Mouse (Mus musculus): ENCODE results near the gene Mybpc2. TPM values are rescaled to one million over a fixed set of nuclear protein-coding genes. Genes with fewer than 3 reads are reported as not detected.

Mybpc2 gene
- polyA plus RNA-seq, 1 experiment from 2014 or later: 0.63 TPM

DNA sequence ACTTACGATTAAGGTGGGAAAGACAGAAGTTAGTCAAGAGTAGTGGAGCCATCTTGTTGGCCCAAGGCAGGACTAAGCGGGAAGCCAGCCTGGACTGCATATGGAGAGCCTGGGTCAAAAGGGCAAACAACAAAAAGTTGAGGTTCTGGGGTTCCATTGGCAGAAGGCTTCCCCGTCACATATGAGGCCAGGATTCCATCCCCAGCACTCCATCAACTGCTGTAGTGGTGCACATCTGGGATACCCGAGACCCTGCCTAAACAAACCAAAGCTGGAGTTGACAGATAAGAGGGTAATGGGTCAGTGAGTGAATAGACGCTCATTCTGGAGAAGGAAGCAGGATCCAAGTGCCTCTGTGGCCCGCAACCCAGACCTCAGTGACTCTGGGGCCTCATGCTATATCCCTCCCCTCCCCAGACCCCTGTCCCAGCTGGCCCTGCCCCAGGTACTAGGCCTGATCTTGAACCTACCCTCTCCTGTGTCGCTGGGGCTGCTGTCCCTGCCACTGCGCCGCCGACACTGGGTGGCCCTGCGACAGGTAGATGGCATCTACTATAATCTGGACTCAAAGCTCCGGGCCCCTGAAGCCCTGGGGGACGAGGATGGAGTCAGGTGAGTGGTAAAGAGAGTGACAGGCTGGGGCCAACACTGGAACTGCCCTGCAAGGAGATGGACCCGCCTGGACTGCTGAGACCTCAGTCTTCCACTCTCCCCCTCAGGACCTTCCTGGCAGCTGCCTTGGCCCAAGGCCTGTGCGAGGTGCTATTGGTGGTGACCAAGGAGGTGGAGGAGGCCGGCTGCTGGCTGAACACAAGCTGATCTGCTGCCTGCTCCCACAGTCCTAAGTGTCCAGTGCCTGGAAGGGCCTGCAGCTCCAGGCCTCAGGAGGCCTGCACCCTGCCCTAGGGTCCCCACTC is 53.5 kb downstream of the Mybpc2 start:
- H3K27me3 ChIP-seq (ENCODE audit: control insufficient read depth, insufficient read depth, low read depth, low read length): no peaks in the 10 kb centered on the region; the same call in 1 of the 2 replicates
- no peak overlapping the region for H3K9ac ChIP-seq (ENCODE audit: low read length)
- WGBS: 65% methylated on average over 15 of the region's 16 CpGs
- H3K4me1 ChIP-seq (replicated peaks; ENCODE audit: control insufficient read depth, insufficient read depth, low read length): peaks cover 63% of the 10 kb centered on the region
- H3K4me3 ChIP-seq (ENCODE audit: low read length): no peak overlapping the region
- H3K4me2 ChIP-seq (ENCODE audit: low read depth, low read length): no peak overlapping the region
- ATAC-seq (ENCODE audit: low read depth): no peak
- H3K36me3 ChIP-seq (ENCODE audit: control insufficient read depth, insufficient read depth, low read length): 0 out of 2 replicates have a peak, but pooled peaks cover 2% of the 10 kb centered on the region
- no peaks in the 10 kb centered on the region for H3K9me3 ChIP-seq (ENCODE audit: control insufficient read depth, low read length)
- peak overlapping the region; percentile 84 for H3K27ac ChIP-seq (ENCODE audit: low read length)

DNA sequence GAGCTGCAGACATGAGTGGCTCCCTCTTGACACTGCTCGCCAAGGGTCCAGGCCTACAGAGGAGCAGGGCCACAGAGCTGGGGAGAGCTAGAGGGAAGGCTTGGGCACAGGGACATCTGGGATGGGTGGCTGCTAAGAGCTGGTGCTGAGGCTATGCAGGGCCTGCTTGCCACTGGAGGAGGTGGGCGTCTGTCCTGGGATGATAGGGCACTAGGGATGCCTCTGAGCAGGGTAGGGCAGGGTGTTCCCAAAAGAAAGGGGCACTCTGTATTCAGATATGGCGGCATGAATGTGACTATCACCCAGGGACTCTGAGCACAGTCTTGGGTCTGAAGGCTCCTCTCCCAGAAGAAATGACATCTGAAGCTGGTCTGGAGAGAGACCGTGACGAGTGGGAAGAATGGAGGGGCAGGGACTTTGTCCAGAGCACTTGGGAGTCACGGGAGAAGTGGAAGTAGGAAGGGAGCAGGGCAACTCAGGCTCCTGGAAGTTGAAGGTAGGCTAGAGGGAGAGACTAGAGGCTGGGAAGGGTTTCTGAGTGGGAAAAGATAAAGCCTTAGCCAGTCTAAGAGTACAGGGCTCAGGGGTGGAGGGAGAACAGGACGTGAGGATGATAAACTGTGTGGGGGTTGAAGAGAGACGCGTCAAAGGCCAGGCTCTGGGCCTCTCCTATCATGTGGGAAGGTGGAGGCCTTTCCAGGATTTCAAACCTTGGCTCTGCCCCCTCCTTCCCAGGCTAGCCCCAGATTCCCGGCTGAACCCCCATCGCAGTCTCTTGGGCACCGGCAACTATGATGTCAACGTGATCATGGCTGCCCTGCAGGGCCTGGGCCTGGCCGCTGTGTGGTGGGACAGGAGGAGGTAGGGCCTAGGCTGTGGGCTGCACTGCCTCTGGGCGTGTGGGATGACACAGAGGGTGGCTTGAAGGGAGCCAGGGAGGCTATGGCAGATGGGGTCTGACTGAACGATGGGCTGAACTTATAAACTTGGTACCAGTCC is 54.5 kb downstream of the Mybpc2 start:
- H3K9me3 ChIP-seq (ENCODE audit: control insufficient read depth, low read length): no peaks in the 10 kb centered on the region
- peak overlapping the region; percentile 24; the same call in 1 of the 2 replicates for H3K9ac ChIP-seq (ENCODE audit: low read length)
- no peak overlapping the region for H3K4me3 ChIP-seq (ENCODE audit: low read length)
- H3K27me3 ChIP-seq (ENCODE audit: control insufficient read depth, insufficient read depth, low read depth, low read length): no peaks in the 10 kb centered on the region
- H3K4me1 ChIP-seq (replicated peaks; ENCODE audit: control insufficient read depth, insufficient read depth, low read length): peaks cover 57% of the 10 kb centered on the region
- peak overlapping the region; percentile 25 for H3K27ac ChIP-seq (ENCODE audit: low read length)
- 0 out of 2 replicates have a peak overlapping the region, but pooled peaks have one; percentile 79 for H3K4me2 ChIP-seq (ENCODE audit: low read depth, low read length)
- 0 out of 2 replicates have a peak, but pooled peaks cover 2% of the 10 kb centered on the region for H3K36me3 ChIP-seq (ENCODE audit: control insufficient read depth, insufficient read depth, low read length)
- 76% methylated on average over 16 of the region's 16 CpGs for WGBS
- no peak for ATAC-seq (ENCODE audit: low read depth)

DNA sequence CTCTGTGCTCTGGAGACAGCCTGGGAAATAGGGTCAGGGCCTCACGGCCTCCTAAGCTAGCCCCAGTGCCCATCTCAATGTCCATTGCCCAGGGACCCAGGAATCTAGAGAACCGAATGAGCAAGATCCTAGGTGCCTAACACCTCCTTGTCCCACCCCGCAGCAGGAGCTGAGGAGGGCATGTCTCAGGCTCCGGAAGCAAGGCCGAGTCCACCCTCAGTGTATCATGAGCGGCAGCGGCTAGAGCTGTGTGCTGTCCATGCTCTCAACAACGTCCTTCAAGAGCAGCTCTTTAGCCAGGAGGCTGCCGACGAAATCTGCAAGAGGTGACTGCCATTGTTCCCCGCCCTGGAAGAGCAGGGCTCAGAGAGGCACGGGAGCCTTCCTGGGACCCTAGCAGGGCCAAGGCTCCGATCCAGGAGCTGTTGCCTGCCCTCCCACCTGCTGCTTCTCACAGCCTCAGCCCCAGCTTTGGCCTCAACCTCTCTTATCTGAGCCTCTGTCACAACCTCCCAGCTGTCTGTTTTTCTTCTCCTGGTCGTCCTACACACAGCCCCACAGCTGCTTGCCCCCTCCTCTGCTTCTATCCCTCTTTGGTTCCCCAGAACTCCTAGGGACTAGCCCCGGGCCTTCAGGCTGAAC is 55.7 kb downstream of the Mybpc2 start:
- H3K4me2 ChIP-seq (ENCODE audit: low read depth, low read length): peak overlapping the region; percentile 79
- no peaks in the 10 kb centered on the region for H3K9me3 ChIP-seq (ENCODE audit: control insufficient read depth, low read length)
- peaks cover 51% of the 10 kb centered on the region for H3K4me1 ChIP-seq (replicated peaks; ENCODE audit: control insufficient read depth, insufficient read depth, low read length)
- 0 out of 2 replicates have a peak, but pooled peaks cover 2% of the 10 kb centered on the region for H3K36me3 ChIP-seq (ENCODE audit: control insufficient read depth, insufficient read depth, low read length)
- H3K27me3 ChIP-seq (ENCODE audit: control insufficient read depth, insufficient read depth, low read depth, low read length): peaks cover 8% of the 10 kb centered on the region
- H3K9ac ChIP-seq (ENCODE audit: low read length): peak overlapping the region; percentile 89
- peak overlapping the region; percentile 13; the same call in 1 of the 2 replicates for H3K27ac ChIP-seq (ENCODE audit: low read length)
- ATAC-seq (ENCODE audit: low read depth): no peak
- 38% methylated on average over 15 of the region's 15 CpGs for WGBS
- peak overlapping the region; percentile 93 for H3K4me3 ChIP-seq (ENCODE audit: low read length)

DNA sequence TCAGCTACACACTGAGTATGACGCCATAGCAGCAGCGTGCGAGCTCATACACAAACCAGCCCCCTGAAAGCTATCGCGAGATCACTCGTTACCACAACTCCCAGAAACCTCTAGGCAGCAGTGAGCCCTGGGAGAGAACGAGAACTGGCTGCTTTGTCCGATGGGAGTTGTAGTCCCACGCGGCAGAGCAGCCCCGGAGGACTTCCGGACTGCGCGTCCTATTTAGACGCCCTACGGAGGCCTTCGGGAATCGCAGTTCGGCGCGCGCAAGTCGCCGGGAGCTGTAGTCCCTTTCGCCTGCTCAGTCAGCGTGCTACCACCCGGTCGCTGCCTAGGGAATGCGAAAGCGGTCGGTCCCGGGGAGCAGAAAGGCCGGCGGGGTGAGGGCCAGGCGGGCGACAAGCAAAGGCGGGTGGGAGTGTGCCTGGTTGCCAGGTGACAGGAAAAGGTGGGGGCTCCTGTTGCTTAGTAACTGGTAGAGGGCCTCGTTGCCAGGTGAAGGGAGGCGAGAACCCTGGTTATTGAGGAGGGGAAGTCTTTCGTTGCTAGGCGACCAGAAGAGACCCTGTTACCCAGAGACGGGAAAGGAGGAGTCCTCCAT is 56.5 kb downstream of the Mybpc2 start, which contains the start of gene Josd2:
Josd2 (plus strand) TSS at position 170 of the 601 bp plus-strand sequence.
- peaks cover 46% of the 10 kb centered on the region for H3K4me1 ChIP-seq (replicated peaks; ENCODE audit: control insufficient read depth, insufficient read depth, low read length)
- peak within 1 kb of the TSS; percentile 84 for H3K27ac ChIP-seq (ENCODE audit: low read length)
- H3K4me2 ChIP-seq (ENCODE audit: low read depth, low read length): peak within 1 kb of the TSS; percentile 79
- H3K36me3 ChIP-seq (ENCODE audit: control insufficient read depth, insufficient read depth, low read length): 0 out of 2 replicates have a peak, but pooled peaks cover 2% of the 10 kb centered on the region
- peak within 1 kb of the TSS; percentile 89 for H3K9ac ChIP-seq (ENCODE audit: low read length)
- H3K27me3 ChIP-seq (ENCODE audit: control insufficient read depth, insufficient read depth, low read depth, low read length): peaks cover 16% of the 10 kb centered on the region
- ATAC-seq (ENCODE audit: low read depth): peak; percentile 94
- under 1% methylated on average over 42 of the region's 42 CpGs for whole genome bisulfite sequencing
- H3K4me3 ChIP-seq (ENCODE audit: low read length): peak within 1 kb of the TSS; percentile 93
- no peaks in the 10 kb centered on the region for H3K9me3 ChIP-seq (ENCODE audit: control insufficient read depth, low read length)

DNA sequence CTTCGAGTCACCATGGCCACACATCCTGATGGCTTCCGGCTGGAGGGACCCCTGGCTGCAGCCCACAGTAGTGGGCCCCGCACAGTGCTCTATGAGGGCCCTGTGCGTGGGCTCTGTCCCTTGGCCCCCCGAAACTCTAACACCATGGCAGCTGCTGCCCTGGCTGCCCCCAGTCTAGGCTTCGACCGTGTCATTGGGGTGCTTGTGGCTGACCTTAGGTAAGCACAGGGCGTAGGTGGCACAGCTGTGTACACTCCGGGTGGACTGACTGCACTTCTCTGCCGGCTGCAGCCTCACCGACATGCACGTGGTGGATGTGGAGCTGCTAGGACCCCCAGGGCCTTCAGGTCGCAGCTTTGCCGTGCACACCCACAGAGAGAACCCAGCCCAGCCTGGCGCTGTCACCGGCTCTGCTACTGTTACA is 57.6 kb downstream of the Mybpc2 start:
- Histone ChIP-seq H3K27ac (ENCODE audit: low read length) (no peak overlapping the region), H3K27me3 (ENCODE audit: control insufficient read depth, insufficient read depth, low read depth, low read length) (peaks cover 27% of the 10 kb centered on the region), H3K9me3 (ENCODE audit: control insufficient read depth, low read length) (no peaks in the 10 kb centered on the region), H3K36me3 (ENCODE audit: control insufficient read depth, insufficient read depth, low read length) (0 out of 2 replicates have a peak, but pooled peaks cover 2% of the 10 kb centered on the region), H3K9ac (ENCODE audit: low read length) (0 out of 2 replicates have a peak overlapping the region, but pooled peaks have one; percentile 18), H3K4me2 (ENCODE audit: low read depth, low read length) (peak overlapping the region; percentile 50; the same call in 1 of the 2 replicates), H3K4me3 (ENCODE audit: low read length) (no peak overlapping the region), H3K4me1 (replicated peaks; ENCODE audit: control insufficient read depth, insufficient read depth, low read length) (peaks cover 36% of the 10 kb centered on the region)
- WGBS: 77% methylated on average over 16 of the region's 16 CpGs
- no peak for ATAC-seq (ENCODE audit: low read depth)

DNA sequence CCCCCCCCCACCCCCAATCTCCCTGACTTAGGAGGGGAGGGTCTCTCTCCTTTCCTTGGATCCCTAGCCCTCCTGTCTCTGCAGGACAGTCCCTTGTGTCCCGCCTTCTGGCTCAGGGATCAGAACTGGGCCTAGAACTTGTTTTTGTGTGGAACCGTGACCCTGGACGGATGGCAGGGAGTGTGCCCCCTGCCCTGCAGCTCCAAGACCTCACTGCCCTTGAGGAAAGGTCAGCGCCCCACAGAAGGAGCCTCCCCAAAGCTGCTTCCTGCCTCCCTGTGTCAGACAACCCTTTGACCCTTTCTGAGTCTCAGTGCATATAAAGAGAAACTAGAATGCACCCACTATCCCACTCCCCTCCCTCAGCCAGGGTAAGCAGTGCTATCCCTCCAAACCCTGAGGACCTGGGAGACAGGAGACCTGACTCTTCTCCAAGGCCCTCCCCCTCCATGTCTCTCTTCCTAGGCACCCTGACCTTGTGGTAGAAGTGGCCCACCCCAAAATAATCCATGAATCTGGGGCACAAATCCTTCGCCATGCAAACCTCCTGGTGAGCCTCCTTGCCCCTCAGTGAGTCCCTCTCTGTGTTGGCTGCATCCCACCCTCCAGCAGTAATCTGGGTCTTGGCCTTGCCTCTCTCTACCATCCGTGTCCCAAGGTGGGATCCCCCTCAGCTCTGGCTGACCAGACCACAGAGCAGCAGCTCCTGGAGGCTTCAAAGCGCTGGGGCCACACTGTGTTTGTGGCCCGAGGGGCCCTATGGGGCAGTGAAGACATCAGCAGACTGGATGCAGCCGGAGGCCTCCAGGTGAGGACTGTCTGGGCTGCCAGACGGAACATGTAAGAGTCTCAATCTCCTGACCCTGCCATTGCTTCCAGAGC is 58.2 kb downstream of the Mybpc2 start:
- Histone ChIP-seq H3K4me3 (ENCODE audit: low read length) (no peak overlapping the region), H3K9me3 (ENCODE audit: control insufficient read depth, low read length) (no peaks in the 10 kb centered on the region), H3K4me1 (replicated peaks; ENCODE audit: control insufficient read depth, insufficient read depth, low read length) (peaks cover 29% of the 10 kb centered on the region), H3K9ac (ENCODE audit: low read length) (no peak overlapping the region), H3K4me2 (ENCODE audit: low read depth, low read length) (no peak overlapping the region), H3K27ac (ENCODE audit: low read length) (no peak overlapping the region), H3K36me3 (ENCODE audit: control insufficient read depth, insufficient read depth, low read length) (0 out of 2 replicates have a peak, but pooled peaks cover 2% of the 10 kb centered on the region), H3K27me3 (ENCODE audit: control insufficient read depth, insufficient read depth, low read depth, low read length) (peaks cover 33% of the 10 kb centered on the region)
- 77% methylated on average over 10 of the region's 10 CpGs for WGBS
- ATAC-seq (ENCODE audit: low read depth): no peak

DNA sequence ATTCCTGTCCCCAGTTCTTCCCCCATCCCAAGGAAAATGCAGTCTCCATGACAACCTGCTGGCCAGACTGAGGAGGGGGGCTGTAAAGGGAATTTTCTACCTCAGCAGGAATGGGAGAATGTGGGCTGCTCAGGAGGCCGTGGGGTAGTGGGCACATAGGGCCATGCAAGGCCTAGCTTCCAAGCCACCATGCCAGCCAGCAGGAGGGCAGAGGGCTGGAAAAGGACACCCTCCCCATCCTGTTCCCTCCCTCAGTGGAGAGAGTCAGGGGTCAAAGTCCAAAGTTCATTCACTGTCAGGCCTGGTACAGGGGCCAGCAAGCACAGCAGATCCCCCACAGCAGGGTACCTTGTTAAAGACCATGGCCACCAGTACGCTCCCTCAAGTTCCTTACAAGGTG is 59.3 kb downstream of the Mybpc2 start, which contains the start of gene Aspdh:
Aspdh (plus strand) TSS at position 281 of the 400 bp plus-strand sequence.
- H3K27me3 ChIP-seq (ENCODE audit: control insufficient read depth, insufficient read depth, low read depth, low read length): peaks cover 44% of the 10 kb centered on the region
- no peak within 1 kb of the TSS for H3K4me3 ChIP-seq (ENCODE audit: low read length)
- H3K9me3 ChIP-seq (ENCODE audit: control insufficient read depth, low read length): no peaks in the 10 kb centered on the region
- 0 out of 2 replicates have a peak, but pooled peaks cover 2% of the 10 kb centered on the region for H3K36me3 ChIP-seq (ENCODE audit: control insufficient read depth, insufficient read depth, low read length)
- ATAC-seq (ENCODE audit: low read depth): no peak
- no peak within 1 kb of the TSS for H3K27ac ChIP-seq (ENCODE audit: low read length)
- 62% methylated on average over 2 of the region's 2 CpGs for WGBS
- H3K4me1 ChIP-seq (replicated peaks; ENCODE audit: control insufficient read depth, insufficient read depth, low read length): peaks cover 22% of the 10 kb centered on the region
- H3K4me2 ChIP-seq (ENCODE audit: low read depth, low read length): no peak within 1 kb of the TSS
- H3K9ac ChIP-seq (ENCODE audit: low read length): no peak within 1 kb of the TSS

Data from lung, embryonic 16.5 days (tissue).